In the genomic region with DNA sequence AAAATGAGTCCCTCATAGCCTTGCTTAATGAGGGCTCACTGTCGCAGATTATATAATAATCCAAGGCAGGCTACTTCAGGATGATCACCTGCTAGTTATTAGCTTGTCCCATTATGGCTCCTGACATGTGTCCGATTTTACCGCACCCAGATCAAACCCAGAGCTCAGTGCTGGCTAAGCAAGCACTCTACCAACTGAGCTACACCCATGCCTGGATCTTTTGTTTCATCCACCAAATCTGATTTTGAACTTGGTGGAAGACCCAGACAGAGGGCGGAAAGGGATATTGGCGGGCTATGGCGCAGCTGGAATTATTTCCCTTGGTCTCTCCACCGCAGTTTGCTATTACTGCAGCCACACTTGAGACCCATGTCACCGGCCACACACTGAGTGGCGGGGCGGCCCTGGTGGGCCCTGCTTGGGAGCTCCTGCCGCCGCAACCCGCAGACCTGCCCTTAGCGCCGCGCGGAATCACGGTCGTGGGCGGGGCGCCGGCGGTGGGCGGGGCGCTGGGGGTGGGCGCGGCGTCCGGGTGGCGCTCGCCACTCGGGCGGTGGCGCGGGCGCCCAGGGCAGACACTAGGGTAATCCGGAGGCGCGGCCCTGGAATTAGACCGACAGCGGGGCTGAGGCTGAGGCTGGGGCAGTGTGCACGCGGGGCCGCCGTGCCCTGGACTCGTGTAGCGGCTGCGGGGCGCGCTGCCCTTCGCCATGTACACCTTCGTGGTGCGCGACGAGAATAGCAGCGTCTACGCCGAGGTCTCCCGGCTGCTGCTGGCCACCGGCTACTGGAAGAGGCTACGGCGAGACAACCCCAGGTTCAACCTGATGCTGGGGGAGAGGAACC, we compare ENCODE assay signal across 8 mouse cellular contexts. TPM values are rescaled to one million over a fixed set of nuclear protein-coding genes. Genes with fewer than 3 reads are reported as not detected.
A peak's percentile ranks its signal among the peaks of the same experiment; 100 is the strongest.
DNase-seq lines count a peak whose midpoint lies in the region; ATAC-seq and TF ChIP-seq lines count a peak whose summit lies in the region.

A gene (plus strand): TSS at position 506 of the 846 bp plus-strand sequence.

- no peaks in the 10 kb centered on the region for H3K36me3 ChIP-seq in ES-Bruce4 (ENCODE audit: control insufficient read depth, insufficient read depth, low read length, poor library complexity, severe bottlenecking)
- peaks cover 9% of the 10 kb centered on the region; the same call in 1 of the 2 replicates for H3K36me3 ChIP-seq in forebrain, embryonic 12.5 days (replicated peaks)
- H3K36me3 ChIP-seq in heart, embryonic 16.5 days (ENCODE audit: control insufficient read depth, insufficient read depth) = peaks cover 3% of the 10 kb centered on the region; the same call in 1 of the 2 replicates
- H3K36me3 ChIP-seq in liver, embryonic 15.5 days (replicated peaks) = no peaks in the 10 kb centered on the region
- H3K36me3 ChIP-seq in neural tube, embryonic 11.5 days (ENCODE audit: control insufficient read depth, insufficient read depth, low read length) = no peaks in the 10 kb centered on the region
- no peaks in the 10 kb centered on the region; the same call in 1 of the 2 replicates for H3K36me3 ChIP-seq in stomach, embryonic 15.5 days

- DNase-seq in c-Kit-positive CD71-positive TER-119-positive erythroid progenitor cells, embryonic 14.5 days (ENCODE audit: low spot score) = peak; percentile 50
- peak; percentile 89 for DNase-seq in kidney, postnatal 14 days
- DNase-seq in neural tube, embryonic 11.5 days (ENCODE audit: low spot score) = peak; percentile 89

- TF ChIP-seq POLR2A in ES-Bruce4 (IDR thresholded peaks at IDR 0.05; ENCODE audit: insufficient read depth, low read length) = peak; percentile 62

- no peak for TF ChIP-seq CTCF in ES-Bruce4 (IDR thresholded peaks at IDR 0.05; ENCODE audit: low read depth, low read length)

- H3K9me3 ChIP-seq in ES-Bruce4 (replicated peaks; ENCODE audit: control insufficient read depth, insufficient read depth, low read length, poor library complexity, severe bottlenecking) = peaks cover 13% of the 10 kb centered on the region
- H3K9me3 ChIP-seq in forebrain, embryonic 12.5 days = no peaks in the 10 kb centered on the region
- no peaks in the 10 kb centered on the region for H3K9me3 ChIP-seq in heart, embryonic 16.5 days (replicated peaks; ENCODE audit: control insufficient read depth, low read length)
- no peaks in the 10 kb centered on the region for H3K9me3 ChIP-seq in liver, embryonic 15.5 days (replicated peaks)
- no peaks in the 10 kb centered on the region for H3K9me3 ChIP-seq in neural tube, embryonic 11.5 days (ENCODE audit: control insufficient read depth, low read length)
- no peaks in the 10 kb centered on the region for H3K9me3 ChIP-seq in stomach, embryonic 15.5 days

- TF ChIP-seq EP300 in ES-Bruce4 (IDR thresholded peaks at IDR 0.05; ENCODE audit: insufficient read depth, low read depth, low read length) = no peak

- no peak within 1 kb of the TSS for H3K27ac ChIP-seq in ES-Bruce4 (ENCODE audit: insufficient read depth, low read length)
- peak within 1 kb of the TSS; percentile 69 for H3K27ac ChIP-seq in forebrain, embryonic 12.5 days
- H3K27ac ChIP-seq in heart, embryonic 16.5 days (ENCODE audit: low read length) = peak within 1 kb of the TSS; percentile 61
- peak within 1 kb of the TSS; percentile 48 for H3K27ac ChIP-seq in liver, embryonic 15.5 days (replicated peaks)
- peak within 1 kb of the TSS; percentile 68 for H3K27ac ChIP-seq in neural tube, embryonic 11.5 days (ENCODE audit: low read depth, low read length)
- peak within 1 kb of the TSS; percentile 70 for H3K27ac ChIP-seq in stomach, embryonic 15.5 days

- ATAC-seq in forebrain, embryonic 12.5 days (ENCODE audit: low FRiP score) = peak; percentile 96
- ATAC-seq in heart, embryonic 16.5 days (replicated peaks; ENCODE audit: extremely low read depth, insufficient read depth, low FRiP score) = peak; percentile 96
- ATAC-seq in liver, embryonic 15.5 days (ENCODE audit: insufficient read depth) = peak; percentile 91
- ATAC-seq in neural tube, embryonic 11.5 days (ENCODE audit: insufficient read depth, low FRiP score, low TSS enrichment) = peak; percentile 97
- peak; percentile 85 for ATAC-seq in stomach, embryonic 15.5 days (ENCODE audit: insufficient read depth, low FRiP score, low read depth)

- H3K9ac ChIP-seq in ES-Bruce4 (ENCODE audit: low read depth, poor library complexity, severe bottlenecking) = peak within 1 kb of the TSS; percentile 91
- H3K9ac ChIP-seq in forebrain, embryonic 12.5 days = peak within 1 kb of the TSS; percentile 87
- peak within 1 kb of the TSS; percentile 88 for H3K9ac ChIP-seq in heart, embryonic 16.5 days (ENCODE audit: low read length)
- peak within 1 kb of the TSS; percentile 68 for H3K9ac ChIP-seq in liver, embryonic 15.5 days
- peak within 1 kb of the TSS; percentile 87 for H3K9ac ChIP-seq in neural tube, embryonic 11.5 days (ENCODE audit: low read length)
- H3K9ac ChIP-seq in stomach, embryonic 15.5 days = peak within 1 kb of the TSS; percentile 57

- no peaks in the 10 kb centered on the region for H3K4me1 ChIP-seq in ES-Bruce4 (ENCODE audit: control insufficient read depth, insufficient read depth, low read length)
- peaks cover 20% of the 10 kb centered on the region for H3K4me1 ChIP-seq in forebrain, embryonic 12.5 days
- H3K4me1 ChIP-seq in heart, embryonic 16.5 days (ENCODE audit: control insufficient read depth, insufficient read depth, low read length) = peaks cover 9% of the 10 kb centered on the region
- H3K4me1 ChIP-seq in liver, embryonic 15.5 days (replicated peaks) = peaks cover 18% of the 10 kb centered on the region
- H3K4me1 ChIP-seq in neural tube, embryonic 11.5 days (ENCODE audit: control insufficient read depth, insufficient read depth, low read length) = peaks cover 8% of the 10 kb centered on the region; the same call in 1 of the 2 replicates
- peaks cover 5% of the 10 kb centered on the region; the same call in 1 of the 2 replicates for H3K4me1 ChIP-seq in stomach, embryonic 15.5 days

- no peaks in the 10 kb centered on the region for H3K27me3 ChIP-seq in ES-Bruce4 (ENCODE audit: control insufficient read depth, insufficient read depth, low read length, poor library complexity, severe bottlenecking)
- H3K27me3 ChIP-seq in forebrain, embryonic 12.5 days = no peaks in the 10 kb centered on the region
- no peaks in the 10 kb centered on the region for H3K27me3 ChIP-seq in heart, embryonic 16.5 days (ENCODE audit: control insufficient read depth, insufficient read depth, low read length)
- peaks cover 42% of the 10 kb centered on the region; the same call in 1 of the 2 replicates for H3K27me3 ChIP-seq in liver, embryonic 15.5 days
- H3K27me3 ChIP-seq in neural tube, embryonic 11.5 days (ENCODE audit: control insufficient read depth, insufficient read depth, low read length) = no peaks in the 10 kb centered on the region
- H3K27me3 ChIP-seq in stomach, embryonic 15.5 days (replicated peaks) = no peaks in the 10 kb centered on the region

- H3K4me2 ChIP-seq in forebrain, embryonic 12.5 days = peak within 1 kb of the TSS; percentile 68
- peak within 1 kb of the TSS; percentile 71 for H3K4me2 ChIP-seq in heart, embryonic 16.5 days (ENCODE audit: low read depth, low read length)
- peak within 1 kb of the TSS; percentile 96 for H3K4me2 ChIP-seq in liver, embryonic 15.5 days
- H3K4me2 ChIP-seq in neural tube, embryonic 11.5 days (ENCODE audit: low read depth) = peak within 1 kb of the TSS; percentile 74
- H3K4me2 ChIP-seq in stomach, embryonic 15.5 days = peak within 1 kb of the TSS; percentile 85

- H3K4me3 ChIP-seq in ES-Bruce4 (ENCODE audit: low read depth, low read length) = peak within 1 kb of the TSS; percentile 95
- peak within 1 kb of the TSS; percentile 88 for H3K4me3 ChIP-seq in forebrain, embryonic 12.5 days (replicated peaks)
- peak within 1 kb of the TSS; percentile 82 for H3K4me3 ChIP-seq in heart, embryonic 16.5 days (ENCODE audit: low read length)
- peak within 1 kb of the TSS; percentile 72 for H3K4me3 ChIP-seq in liver, embryonic 15.5 days (replicated peaks)
- peak within 1 kb of the TSS; percentile 92 for H3K4me3 ChIP-seq in neural tube, embryonic 11.5 days (ENCODE audit: low read depth, low read length)
- H3K4me3 ChIP-seq in stomach, embryonic 15.5 days (replicated peaks) = peak within 1 kb of the TSS; percentile 78

- under 1% methylated on average over 62 of the region's 62 CpGs for WGBS in forebrain, embryonic 12.5 days
- 1% methylated on average over 62 of the region's 62 CpGs for WGBS in heart, embryonic 16.5 days
- 3% methylated on average over 62 of the region's 62 CpGs for WGBS in liver, embryonic 15.5 days (ENCODE audit: insufficient replicate concordance)
- WGBS in neural tube, embryonic 11.5 days = under 1% methylated on average over 51 of the region's 62 CpGs
- WGBS in stomach, embryonic 15.5 days = 1% methylated on average over 62 of the region's 62 CpGs

RNA-seq across cellular contexts. Expression of the gene that starts here (rescaled TPM):
- 5.8 and 8.2 TPM in 2 replicates for polyA plus RNA-seq in ES-Bruce4 (2011; ENCODE audit: insufficient read depth, insufficient read length, low read depth, missing spikeins)
- polyA plus RNA-seq in forebrain, embryonic 12.5 days (2016; fragmentation: Nextera tagmentation; extraction: Ambion mirVana) = 16.9 and 18.1 TPM in 2 replicates
- 7.0 and 8.4 TPM in 2 replicates for polyA plus RNA-seq in heart, embryonic 16.5 days (2015; fragmentation: Nextera tagmentation; extraction: Ambion mirVana)
- 1.6 and 1.8 TPM in 2 replicates for polyA plus RNA-seq in liver, embryonic 15.5 days (2015; fragmentation: Nextera tagmentation; extraction: Ambion mirVana)
- 19.6 and 21.3 TPM in 2 replicates for polyA plus RNA-seq in neural tube, embryonic 11.5 days (2014; fragmentation: Nextera tagmentation; extraction: Ambion mirVana)
- 13.4 TPM in 2 replicates for polyA plus RNA-seq in stomach, embryonic 15.5 days (2015; fragmentation: Nextera tagmentation; extraction: Ambion mirVana)
